Mouse (Mus musculus) bone marrow macrophage, adult 2 months (primary cell): ENCODE measurements at regions not wholly inside any gene's neighbourhood (a gene's known extent, or its start where the extent isn't known, plus 50 kb on each side); places are given as distances from the start of the nearest gene placed in this dataset.

Experiments used
- CTCF ChIP-seq: IDR thresholded peaks from 2 replicates; pipeline ENCODE4 v1.5.1; 2012; ENCODE audit warnings: low read depth, mild to moderate bottlenecking, low read length, moderate library complexity
- POLR2A ChIP-seq: IDR thresholded peaks from 2 replicates; pipeline ENCODE4 v1.6.1; 2012; ENCODE audit warnings: mild to moderate bottlenecking, low read depth, low read length, borderline replicate concordance

DNA sequence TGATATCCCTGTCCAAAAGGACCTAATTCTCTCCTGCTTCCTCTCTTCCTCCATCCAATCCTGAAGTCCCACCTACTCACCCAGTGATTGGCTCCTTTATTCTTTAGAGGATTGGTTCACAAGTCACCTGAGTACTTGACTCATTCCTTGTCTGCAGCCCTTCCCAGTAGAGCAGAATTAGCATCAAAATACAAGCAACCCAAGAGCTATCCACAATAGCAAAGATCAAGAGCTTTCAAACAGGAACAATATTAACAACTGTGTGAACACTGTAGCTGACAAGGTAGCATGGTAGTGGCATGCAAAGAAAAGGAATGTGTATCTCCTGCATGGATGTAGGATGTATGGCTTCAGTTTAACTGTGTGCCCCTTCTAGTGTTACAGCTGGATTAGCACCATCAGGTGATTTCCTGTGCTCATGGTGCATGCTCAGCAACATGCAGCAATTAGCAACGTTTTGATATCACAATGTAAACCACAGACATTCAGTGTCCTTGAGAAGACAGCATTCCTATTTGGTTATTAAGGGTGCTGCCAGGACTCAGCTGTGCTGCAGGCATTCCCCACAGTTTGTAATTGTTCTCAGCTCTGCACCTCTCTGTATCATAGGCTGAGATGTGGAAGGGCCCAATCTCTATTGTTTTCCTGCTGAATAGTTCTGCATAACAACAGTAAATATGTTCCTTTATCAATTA lies 437.2 kb downstream of the Ptprc start:
- TF ChIP-seq POLR2A (no peak), CTCF (no peak)
